Mouse (Mus musculus): ENCODE measurements at regions not wholly inside any gene's neighbourhood (a gene's known extent, or its start where the extent isn't known, plus 50 kb on each side); places are given as distances from the start of the nearest gene placed in this dataset.
"Not testable (repeated sequence)": the region's sequence is repeated elsewhere in the genome, so short reads cannot be mapped to it uniquely, and the experiment has no call there.

GRCm38 (mm10) chr4:81539551-81539950, 96.9 kb upstream of the Mpdz start:
- WGBS: 84% methylated on average over 3 of the region's 3 CpGs
- Histone ChIP-seq H3K79me2 (replicated peaks; ENCODE audit: control insufficient read depth, insufficient read depth, low read length) (no peaks in the 10 kb centered on the region), H3K9ac (ENCODE audit: low read depth, low read length) (no peak overlapping the region), H3K27me3 (ENCODE audit: control insufficient read depth, insufficient read depth, low read length) (no peaks in the 10 kb centered on the region), H3K27ac (no peak overlapping the region), H3K4me3 (no peak overlapping the region), H3K36me3 (ENCODE audit: control insufficient read depth, insufficient read depth, low read length) (no peaks in the 10 kb centered on the region), H3K4me1 (ENCODE audit: control insufficient read depth, insufficient read depth, low read length) (no peaks in the 10 kb centered on the region)
- TF ChIP-seq EP300 (IDR thresholded peaks at IDR 0.05; ENCODE audit: insufficient read depth, low read depth, low read length) (no peak), POLR2A (IDR thresholded peaks at IDR 0.05; ENCODE audit: insufficient read depth, low read depth, low read length) (no peak), CTCF (IDR thresholded peaks at IDR 0.05) (no peak)
- no peak for DNase-seq
- intact Hi-C loops (cut with DNase I): no loop called here

- no peak overlapping the region for H3K27ac ChIP-seq
- no peak for DNase-seq
- TF ChIP-seq CTCF (IDR thresholded peaks at IDR 0.05) (no peak), EP300 (IDR thresholded peaks at IDR 0.05; ENCODE audit: insufficient read depth, low read depth, low read length) (no peak), POLR2A (IDR thresholded peaks at IDR 0.05; ENCODE audit: insufficient read depth, low read depth, low read length) (no peak)
- no peaks in the 10 kb centered on the region for H3K36me3 ChIP-seq (ENCODE audit: control insufficient read depth, insufficient read depth, low read length)
- intact Hi-C loops (cut with DNase I): no loop called here
- no peaks in the 10 kb centered on the region for H3K4me1 ChIP-seq (ENCODE audit: control insufficient read depth, insufficient read depth, low read length)
- H3K4me3 ChIP-seq: no peak overlapping the region
- H3K27me3 ChIP-seq (ENCODE audit: control insufficient read depth, insufficient read depth, low read length): no peaks in the 10 kb centered on the region
- no peaks in the 10 kb centered on the region for H3K79me2 ChIP-seq (replicated peaks; ENCODE audit: control insufficient read depth, insufficient read depth, low read length)
- H3K9ac ChIP-seq (ENCODE audit: low read depth, low read length): no peak overlapping the region
Measured at GRCm38 (mm10) chr4:81536795-81537194, 94.2 kb upstream of the Mpdz start.

GRCm38 (mm10) chr4:81530546-81530945, 87.9 kb upstream of the Mpdz start:
- no peaks in the 10 kb centered on the region for H3K79me2 ChIP-seq (replicated peaks; ENCODE audit: control insufficient read depth, insufficient read depth, low read length)
- intact Hi-C loops (cut with DNase I): no loop called here
- 79% methylated on average over 2 of the region's 2 CpGs for WGBS
- no peak for TF ChIP-seq EP300 (IDR thresholded peaks at IDR 0.05; ENCODE audit: insufficient read depth, low read depth, low read length)
- TF ChIP-seq CTCF (IDR thresholded peaks at IDR 0.05): no peak
- no peak for TF ChIP-seq POLR2A (IDR thresholded peaks at IDR 0.05; ENCODE audit: insufficient read depth, low read depth, low read length)
- no peak overlapping the region for H3K9ac ChIP-seq (ENCODE audit: low read depth, low read length)
- no peak overlapping the region for H3K4me3 ChIP-seq
- H3K27ac ChIP-seq: no peak overlapping the region
- H3K4me1 ChIP-seq (ENCODE audit: control insufficient read depth, insufficient read depth, low read length): no peaks in the 10 kb centered on the region
- H3K36me3 ChIP-seq (ENCODE audit: control insufficient read depth, insufficient read depth, low read length): no peaks in the 10 kb centered on the region
- DNase-seq: peak in 1 of 2 experiments; percentile 24
- H3K27me3 ChIP-seq (ENCODE audit: control insufficient read depth, insufficient read depth, low read length): no peaks in the 10 kb centered on the region

DNA sequence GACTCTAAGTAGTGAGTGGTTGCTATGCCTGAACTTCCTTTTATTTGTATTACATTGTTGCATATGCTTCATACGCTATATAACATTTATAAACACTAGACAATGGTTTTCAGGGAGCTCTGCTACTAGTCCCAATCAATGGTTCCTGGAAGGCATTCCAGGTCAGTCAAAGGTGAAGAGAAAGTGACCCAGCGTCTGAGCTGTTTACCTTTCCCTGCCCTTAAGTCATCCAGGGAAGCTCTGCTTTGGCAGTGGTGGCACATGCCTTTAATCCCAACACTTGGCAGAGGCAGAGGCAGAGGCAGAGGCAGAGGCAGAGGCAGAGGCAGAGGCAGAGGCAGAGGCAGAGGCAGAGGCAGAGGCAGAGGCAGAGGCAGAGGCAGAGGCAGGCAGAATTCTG, 76.5 kb upstream of the Mpdz start:
- H3K79me2 ChIP-seq (replicated peaks; ENCODE audit: control insufficient read depth, insufficient read depth, low read length); H3K27me3 ChIP-seq (ENCODE audit: control insufficient read depth, insufficient read depth, low read length); H3K36me3 ChIP-seq (ENCODE audit: control insufficient read depth, insufficient read depth, low read length); H3K4me3 ChIP-seq; intact Hi-C loops (cut with DNase I); H3K27ac ChIP-seq; DNase-seq; H3K4me1 ChIP-seq (ENCODE audit: control insufficient read depth, insufficient read depth, low read length); H3K9ac ChIP-seq (ENCODE audit: low read depth, low read length): not testable (repeated sequence)
- 79% methylated on average over 2 of the region's 2 CpGs for WGBS

GRCm38 (mm10) chr4:81514547-81514946, 71.9 kb upstream of the Mpdz start:
- no peak overlapping the region for H3K27ac ChIP-seq
- H3K9ac ChIP-seq (ENCODE audit: low read depth, low read length): no peak overlapping the region
- no peak overlapping the region for H3K4me3 ChIP-seq
- no peaks in the 10 kb centered on the region for H3K79me2 ChIP-seq (replicated peaks; ENCODE audit: control insufficient read depth, insufficient read depth, low read length)
- intact Hi-C loops (cut with DNase I): no loop called here
- TF ChIP-seq EP300 (IDR thresholded peaks at IDR 0.05; ENCODE audit: insufficient read depth, low read depth, low read length): no peak
- no peak for TF ChIP-seq CTCF (IDR thresholded peaks at IDR 0.05)
- no peak for TF ChIP-seq POLR2A (IDR thresholded peaks at IDR 0.05; ENCODE audit: insufficient read depth, low read depth, low read length)
- no peaks in the 10 kb centered on the region; the same call in 1 of the 2 replicates for H3K36me3 ChIP-seq (ENCODE audit: control insufficient read depth, insufficient read depth, low read length)
- no peak for DNase-seq
- 92% methylated on average over 4 of the region's 4 CpGs for WGBS
- no peaks in the 10 kb centered on the region; the same call in 1 of the 2 replicates for H3K27me3 ChIP-seq (ENCODE audit: control insufficient read depth, insufficient read depth, low read length)
- H3K4me1 ChIP-seq (ENCODE audit: control insufficient read depth, insufficient read depth, low read length): no peaks in the 10 kb centered on the region

GRCm38 (mm10) chr4:81512396-81512795, 69.8 kb upstream of the Mpdz start:
- Histone ChIP-seq H3K4me1 (ENCODE audit: control insufficient read depth, insufficient read depth, low read length) (no peaks in the 10 kb centered on the region), H3K9ac (ENCODE audit: low read depth, low read length) (no peak overlapping the region), H3K4me3 (no peak overlapping the region), H3K27me3 (ENCODE audit: control insufficient read depth, insufficient read depth, low read length) (no peaks in the 10 kb centered on the region; the same call in 1 of the 2 replicates), H3K36me3 (ENCODE audit: control insufficient read depth, insufficient read depth, low read length) (no peaks in the 10 kb centered on the region; the same call in 1 of the 2 replicates), H3K27ac (no peak overlapping the region), H3K79me2 (replicated peaks; ENCODE audit: control insufficient read depth, insufficient read depth, low read length) (no peaks in the 10 kb centered on the region)
- no peak for DNase-seq
- no peak for TF ChIP-seq EP300 (IDR thresholded peaks at IDR 0.05; ENCODE audit: insufficient read depth, low read depth, low read length)
- no peak for TF ChIP-seq CTCF (IDR thresholded peaks at IDR 0.05)
- no peak for TF ChIP-seq POLR2A (IDR thresholded peaks at IDR 0.05; ENCODE audit: insufficient read depth, low read depth, low read length)
- intact Hi-C loops (cut with DNase I): no loop called here
- 56% methylated on average over 3 of the region's 3 CpGs for WGBS
